In genomic region chr14:79214129-79214528, GRCm38 (mm10) we compare ENCODE assay signal across 23 mouse cellular contexts. TPM values are rescaled to one million over a fixed set of nuclear protein-coding genes. Genes with fewer than 3 reads are reported as not detected.
"Had no signal": no experiment of that assay in that cellular context is flagged by ENCODE, and none has a peak within 500 bp of the region (broad histone marks: within the 10 kb centered on the region; RNA-seq: fewer than 3 reads in every experiment).

No protein-coding gene starts in this region.

- H3K27ac ChIP-seq: kidney, embryonic 15.5 days; left cerebral cortex, adult 2 months; liver, embryonic 13.5 days; stomach, embryonic 15.5 days had no signal

- H3K36me3 ChIP-seq: kidney, embryonic 15.5 days; liver, embryonic 13.5 days; stomach, embryonic 15.5 days had no signal

- H3K4me3 ChIP-seq: kidney, embryonic 15.5 days; left cerebral cortex, adult 2 months; liver, embryonic 13.5 days; stomach, embryonic 15.5 days had no signal

- DNase-seq: kidney, adult 11 months; kidney, adult 8-10 months; kidney, postnatal 10 days; kidney, postnatal 36 days; layer of hippocampus, postnatal 36 days; liver, embryonic 13.5 days; lung, adult 2 months; lung, postnatal 14 days; midbrain, embryonic 14.5 days; right cerebral cortex, postnatal 25 days; spleen, adult 18-20 months; thymus, adult 2 months had no signal

- H3K4me1 ChIP-seq: kidney, embryonic 15.5 days; liver, embryonic 13.5 days; stomach, embryonic 15.5 days had no signal

- H3K27me3 ChIP-seq: kidney, embryonic 15.5 days; liver, embryonic 13.5 days; stomach, embryonic 15.5 days had no signal

RNA-seq across cellular contexts. Expression of gene Zfp957, which starts 33.0 kb away (rescaled TPM):
- polyA plus RNA-seq: limb, embryonic 11.5 days; limb, embryonic 14.5 days; liver, adult 2 months; liver, embryonic 13.5 days; liver, embryonic 16.5 days; lung, adult 2 months; lung, embryonic 16.5 days; midbrain, embryonic 11.5 days; midbrain, embryonic 14.5 days; neural tube, embryonic 11.5 days; neural tube, embryonic 14.5 days; stomach, embryonic 15.5 days; thymus, adult 2 months had no signal
